Mouse (Mus musculus): ENCODE data around the gene Ttc33.

Ttc33 gene

GRCm38 (mm10) chr15:5241304-5242201, 56.2 kb downstream of the Ttc33 start:
- peak; percentile 42 to 52 for DNase-seq (ENCODE audit: low spot score in 2 of 2)

- peak; percentile 56 to 61 for DNase-seq (ENCODE audit: low spot score in 2 of 2)
Measured at GRCm38 (mm10) chr15:5242241-5243035, 57.1 kb downstream of the Ttc33 start.

GRCm38 (mm10) chr15:5243036-5243958, 58.0 kb downstream of the Ttc33 start:
- DNase-seq (ENCODE audit: low spot score in 2 of 2) = peak; percentile 40 to 53

- peak; percentile 96 to 98 for DNase-seq (ENCODE audit: low spot score in 2 of 2)
Measured at GRCm38 (mm10) chr15:5243959-5244905, 58.9 kb downstream of the Ttc33 start, which contains the start of gene Ptger4. Ptger4 (minus strand) TSS chr15:5244187.

GRCm38 (mm10) chr15:5250182-5250581, 64.9 kb downstream of the Ttc33 start:
- DNase-seq (ENCODE audit: low spot score in 2 of 2) = no peak

- no peak for DNase-seq (ENCODE audit: low spot score in 2 of 2)
Measured at GRCm38 (mm10) chr15:5260183-5260582, 74.9 kb downstream of the Ttc33 start.

GRCm38 (mm10) chr15:5261004-5261403, 75.7 kb downstream of the Ttc33 start:
- no peak for DNase-seq (ENCODE audit: low spot score in 2 of 2)

- DNase-seq (ENCODE audit: low spot score in 2 of 2) = peak in 1 of 2 experiments; percentile 21
Measured at GRCm38 (mm10) chr15:5262095-5262667, 76.9 kb downstream of the Ttc33 start.

- no peak for DNase-seq (ENCODE audit: low spot score in 2 of 2)
Measured at GRCm38 (mm10) chr15:5262874-5263504, 77.7 kb downstream of the Ttc33 start.

GRCm38 (mm10) chr15:5266095-5266494, 80.8 kb downstream of the Ttc33 start:
- no peak for DNase-seq (ENCODE audit: low spot score in 2 of 2)
